Mouse (Mus musculus) kidney, postnatal 0 days (tissue): ENCODE data around the gene Prr13. TPM values are rescaled to one million over a fixed set of nuclear protein-coding genes. Genes with fewer than 3 reads are reported as not detected.

Experiments used
- ATAC-seq: fragments of 200-750 bp; cut with Nextera tagmentation; replicated peaks from 2 replicates; pipeline ENCODE4 v1.8.0; 2017; ENCODE audit warnings: low read depth, moderate number of reproducible peaks, moderate TSS enrichment, moderate library complexity; ENCODE audit not compliant: low FRiP score
- DNase-seq: peaks from one replicate; pipeline ENCODE4 v3.0.0-alpha.2; 2016; ENCODE audit warnings: low spot score
- H3K27ac ChIP-seq: fragments of 300-500 bp; sonication (generic); 2 replicates; pipeline ENCODE4 v1.5.1; 2014; ENCODE audit warnings: mild to moderate bottlenecking
- H3K27me3 ChIP-seq: fragments of 300-500 bp; sonication (generic); 2 replicates; pipeline ENCODE4 v1.6.1; 2014; ENCODE audit warnings: low read length, mixed read lengths; ENCODE audit not compliant: insufficient read depth
- H3K36me3 ChIP-seq: fragments of 300-500 bp; sonication (generic); 2 replicates; pipeline ENCODE4 v1.6.1; 2014; ENCODE audit warnings: low read length, mixed read lengths; ENCODE audit not compliant: insufficient read depth
- H3K4me1 ChIP-seq: fragments of 300-500 bp; sonication (generic); replicated peaks from 2 replicates; pipeline ENCODE4 v1.6.1; 2014; ENCODE audit warnings: antibody characterized with exemption, low read length, mixed read lengths; ENCODE audit not compliant: insufficient read depth
- H3K4me2 ChIP-seq: fragments of 300-500 bp; sonication (generic); 2 replicates; pipeline ENCODE4 v1.6.1; 2014; ENCODE audit warnings: mild to moderate bottlenecking, low read length, moderate library complexity, mixed read lengths
- H3K4me3 ChIP-seq: fragments of 300-500 bp; sonication (generic); replicated peaks from 2 replicates; pipeline ENCODE4 v1.5.1; 2014; ENCODE audit warnings: low read depth, low read length
- H3K9ac ChIP-seq: fragments of 300-500 bp; sonication (generic); 2 replicates; pipeline ENCODE4 v1.6.1; 2014; ENCODE audit warnings: low read depth, low read length
- H3K9me3 ChIP-seq: fragments of 300-500 bp; sonication (generic); replicated peaks from 2 replicates; pipeline ENCODE4 v1.6.1; 2016; ENCODE audit warnings: low read length, inconsistent platforms, mixed read lengths
- CTCF ChIP-seq: IDR thresholded peaks from 2 replicates; pipeline ENCODE4 v1.5.1; 2016; ENCODE audit warnings: antibody characterized with exemption, low read depth, mild to moderate bottlenecking, moderate library complexity
- WGBS: fragments of 180-500 bp; shearing (Covaris S2); extraction: QIAGEN DNeasy Blood & Tissue Kit; methylation state at CpG from one replicate; pipeline ENCODE4 v1.1.7; 2014; 5-methylcytosine and 5-hydroxymethylcytosine counted together
- polyA plus RNA-seq: library from polyadenylated mRNA; unstranded; fragments of >200 nt; fragmentation: Nextera tagmentation; extraction: Ambion mirVana; gene quantifications from 2 replicates; pipeline ENCODE4 v1.2.1, GENCODE M21; 2015

Gene Prr13
- polyA plus RNA-seq, 1 experiment from 2014 or later: 109 TPM

GRCm38 (mm10) chr15:102459381-102459780, 553 bp downstream of the Prr13 start:
- Histone ChIP-seq H3K9ac (peak overlapping the region; percentile 46), H3K27me3 (no peaks in the 10 kb centered on the region), H3K4me3 (peak overlapping the region; percentile 37), H3K4me2 (peak overlapping the region; percentile 71), H3K4me1 (no peaks in the 10 kb centered on the region), H3K27ac (peak overlapping the region; percentile 42; the same call in 1 of the 2 replicates), H3K36me3 (no peaks in the 10 kb centered on the region), H3K9me3 (no peaks in the 10 kb centered on the region)
- no peak for TF ChIP-seq CTCF
- WGBS: 32% methylated on average over 6 of the region's 6 CpGs
- no peak for ATAC-seq
- no peak for DNase-seq

- no peaks in the 10 kb centered on the region for H3K9me3 ChIP-seq
- no peak overlapping the region for H3K27ac ChIP-seq
- peak overlapping the region; percentile 71 for H3K4me2 ChIP-seq
- no peaks in the 10 kb centered on the region for H3K27me3 ChIP-seq
- no peaks in the 10 kb centered on the region for H3K4me1 ChIP-seq
- no peak overlapping the region; the same call in 1 of the 2 replicates for H3K9ac ChIP-seq
- TF ChIP-seq CTCF: no peak
- no peak overlapping the region for H3K4me3 ChIP-seq
- ATAC-seq: no peak
- DNase-seq: no peak
- no peaks in the 10 kb centered on the region for H3K36me3 ChIP-seq
- WGBS: 65% methylated on average over 5 of the region's 5 CpGs
Measured at GRCm38 (mm10) chr15:102459847-102460246, 1.0 kb downstream of the Prr13 start.

- DNase-seq (no peak), ATAC-seq (no peak)
- H3K4me2 ChIP-seq: peak overlapping the region; percentile 38
- no peaks in the 10 kb centered on the region for H3K27me3 ChIP-seq
- H3K9ac ChIP-seq: no peak overlapping the region; the same call in 1 of the 2 replicates
- no peaks in the 10 kb centered on the region for H3K36me3 ChIP-seq
- H3K27ac ChIP-seq: no peak overlapping the region
- 40% methylated on average over 12 of the region's 12 CpGs for WGBS
- H3K9me3 ChIP-seq: no peaks in the 10 kb centered on the region
- no peak for TF ChIP-seq CTCF
- no peak overlapping the region for H3K4me3 ChIP-seq
- no peaks in the 10 kb centered on the region for H3K4me1 ChIP-seq
Measured at GRCm38 (mm10) chr15:102460409-102460808, 1.6 kb downstream of the Prr13 start.

GRCm38 (mm10) chr15:102460971-102461370, 2.1 kb downstream of the Prr13 start:
- no peak overlapping the region for H3K4me3 ChIP-seq
- WGBS: 33% methylated on average over 4 of the region's 4 CpGs
- ATAC-seq: no peak
- H3K4me2 ChIP-seq: peak overlapping the region; percentile 38; the same call in 1 of the 2 replicates
- no peaks in the 10 kb centered on the region for H3K4me1 ChIP-seq
- no peaks in the 10 kb centered on the region for H3K9me3 ChIP-seq
- H3K9ac ChIP-seq: no peak overlapping the region
- H3K36me3 ChIP-seq: no peaks in the 10 kb centered on the region
- TF ChIP-seq CTCF: no peak
- H3K27me3 ChIP-seq: no peaks in the 10 kb centered on the region
- no peak for DNase-seq
- no peak overlapping the region for H3K27ac ChIP-seq

- H3K36me3 ChIP-seq: no peaks in the 10 kb centered on the region
- DNase-seq (no peak), ATAC-seq (no peak)
- 80% methylated on average over 9 of the region's 9 CpGs for WGBS
- H3K9ac ChIP-seq: no peak overlapping the region
- TF ChIP-seq CTCF: no peak
- H3K4me2 ChIP-seq: no peak overlapping the region
- no peaks in the 10 kb centered on the region for H3K9me3 ChIP-seq
- no peak overlapping the region for H3K4me3 ChIP-seq
- H3K4me1 ChIP-seq: no peaks in the 10 kb centered on the region
- no peaks in the 10 kb centered on the region for H3K27me3 ChIP-seq
- no peak overlapping the region for H3K27ac ChIP-seq
Measured at GRCm38 (mm10) chr15:102461430-102462075, 2.7 kb downstream of the Prr13 start.

GRCm38 (mm10) chr15:102463666-102464065, 4.8 kb downstream of the Prr13 start:
- peak; percentile 57 for TF ChIP-seq CTCF
- peak; percentile 39 for DNase-seq

More at GRCm38 (mm10) chr15:102463666-102464065, 4.8 kb downstream of the Prr13 start:
- no peak overlapping the region for H3K27ac ChIP-seq
- no peak overlapping the region for H3K4me3 ChIP-seq
- H3K4me2 ChIP-seq: no peak overlapping the region
- no peaks in the 10 kb centered on the region for H3K4me1 ChIP-seq
- no peak overlapping the region for H3K9ac ChIP-seq
- no peaks in the 10 kb centered on the region for H3K27me3 ChIP-seq
- ATAC-seq: no peak
- H3K9me3 ChIP-seq: no peaks in the 10 kb centered on the region
- no peaks in the 10 kb centered on the region for H3K36me3 ChIP-seq
